Mouse (Mus musculus) MEL-GATA-1-ER (cell line): Measurements from ENCODE around the gene Pisd.

Experiments used
- DNase-seq: peaks from one replicate; pipeline ENCODE4 v3.0.0-alpha.2; 2012; ENCODE audit warnings: low read depth; ENCODE audit errors: extremely low read depth

Pisd gene

DNA sequence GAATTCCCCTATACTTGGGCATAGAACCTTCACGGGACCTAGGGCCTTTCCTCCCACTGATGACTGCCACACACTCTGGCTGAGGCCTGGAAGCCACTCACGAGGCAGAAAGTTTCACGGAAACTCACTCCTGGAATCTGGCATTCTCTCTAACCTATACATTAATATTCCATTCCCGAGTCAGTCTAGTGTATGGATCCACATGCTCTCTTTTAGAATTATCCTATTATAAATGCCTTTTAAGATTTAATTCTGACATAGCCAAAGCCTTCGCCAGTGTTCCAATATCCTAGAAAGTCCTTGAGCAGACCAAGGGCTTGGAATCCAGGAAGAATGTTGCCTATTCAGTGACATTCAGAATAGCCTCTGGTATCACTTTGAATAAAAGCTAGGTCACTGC, 74.0 kb downstream of the Pisd start:
- no peak for DNase-seq

DNA sequence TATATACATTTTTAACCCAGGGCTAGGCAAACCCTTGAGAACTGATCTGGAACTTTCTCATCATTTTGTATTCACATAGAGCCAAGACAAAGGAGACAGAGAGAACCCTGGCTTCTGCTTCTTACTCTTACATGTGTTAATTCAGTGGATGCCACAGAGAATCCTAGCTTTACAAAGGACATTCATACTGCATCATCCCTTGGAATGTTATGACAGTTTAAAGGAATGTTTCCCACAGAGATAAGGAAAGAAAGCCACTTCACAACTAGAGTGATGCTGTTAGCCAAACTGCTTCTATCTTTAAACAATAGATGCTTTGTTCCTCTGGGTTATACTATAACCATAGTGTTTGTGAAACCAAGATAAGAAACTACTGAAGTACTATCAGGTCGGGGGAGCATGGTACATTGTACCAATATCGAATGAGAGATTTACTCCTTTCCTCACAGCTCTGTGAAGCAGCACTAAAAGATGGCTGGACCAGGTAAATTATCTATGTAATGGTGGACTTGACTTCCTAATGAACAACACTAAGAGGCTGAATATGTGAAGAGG, 79.1 kb downstream of the Pisd start:
- no peak for DNase-seq

- DNase-seq: no peak
Observed at GRCm38 (mm10) chr5:32697208-32697867, 88.1 kb downstream of the Pisd start.

GRCm38 (mm10) chr5:32693411-32693810, 92.0 kb downstream of the Pisd start:
- DNase-seq: no peak
